Mouse (Mus musculus): Measurements from ENCODE around the gene Tmem258.

Tmem258 gene

DNA sequence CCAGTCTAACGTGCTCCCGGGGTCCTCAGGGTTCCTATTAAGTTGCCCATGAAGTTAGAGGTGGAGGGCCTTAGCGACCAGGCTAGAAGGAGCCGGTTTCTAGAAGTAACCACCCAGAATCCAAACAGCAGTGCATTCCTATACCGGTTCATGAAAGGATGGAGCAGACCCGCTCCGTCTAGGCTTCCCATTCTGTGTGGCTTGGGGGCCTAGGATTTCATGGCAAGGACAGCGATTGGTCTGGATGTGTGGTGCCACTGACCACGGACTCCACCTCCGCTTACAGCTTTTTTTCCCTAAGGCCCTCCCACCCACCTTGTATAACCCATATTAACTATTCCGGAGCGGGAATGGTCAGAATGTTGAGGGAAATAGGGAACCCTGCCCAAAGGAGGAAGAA, 19.7 kb upstream of the Tmem258 start:
- DNase-seq (ENCODE audit: low read depth, low spot score): peak; percentile 51

DNA sequence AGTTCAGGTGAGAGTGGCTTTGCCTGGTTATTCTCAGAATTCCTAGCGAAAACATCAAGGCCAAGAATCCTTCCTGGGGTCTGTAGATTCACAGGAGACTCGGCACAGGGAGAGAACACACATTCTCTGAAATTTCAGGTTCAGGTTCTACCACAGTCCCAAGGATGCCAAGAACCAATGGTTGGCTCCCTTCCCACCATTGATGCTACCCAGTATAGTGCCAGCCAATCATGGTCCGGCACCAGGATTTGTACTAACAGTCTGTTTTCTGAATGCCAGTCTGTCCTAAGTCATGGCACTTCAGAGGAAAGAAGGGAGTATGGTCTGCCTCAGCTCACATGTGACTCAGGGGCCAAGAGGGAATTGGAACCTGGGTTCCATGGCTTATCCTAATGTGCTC, 17.9 kb upstream of the Tmem258 start:
- DNase-seq (ENCODE audit: low read depth, low spot score): no peak

DNA sequence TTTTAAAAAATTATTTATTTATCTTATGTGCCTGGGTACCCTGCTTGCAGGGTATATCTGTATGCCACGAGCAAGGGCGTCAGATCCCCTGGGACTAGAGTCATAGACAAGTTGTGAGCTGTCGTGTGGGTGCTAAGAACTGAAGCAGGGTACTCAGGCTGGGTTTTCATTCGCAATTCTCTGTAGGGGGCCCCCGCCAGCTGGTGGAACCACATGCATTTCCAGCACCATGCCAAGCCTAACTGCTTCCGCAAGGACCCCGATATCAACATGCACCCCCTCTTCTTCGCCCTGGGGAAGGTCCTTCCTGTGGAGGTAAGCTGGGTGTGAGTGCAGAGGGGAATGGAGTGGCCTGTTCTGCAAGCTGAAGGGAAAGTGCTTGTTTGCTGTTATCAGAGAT, 17.2 kb upstream of the Tmem258 start:
- no peak for DNase-seq (ENCODE audit: low read depth, low spot score)

DNA sequence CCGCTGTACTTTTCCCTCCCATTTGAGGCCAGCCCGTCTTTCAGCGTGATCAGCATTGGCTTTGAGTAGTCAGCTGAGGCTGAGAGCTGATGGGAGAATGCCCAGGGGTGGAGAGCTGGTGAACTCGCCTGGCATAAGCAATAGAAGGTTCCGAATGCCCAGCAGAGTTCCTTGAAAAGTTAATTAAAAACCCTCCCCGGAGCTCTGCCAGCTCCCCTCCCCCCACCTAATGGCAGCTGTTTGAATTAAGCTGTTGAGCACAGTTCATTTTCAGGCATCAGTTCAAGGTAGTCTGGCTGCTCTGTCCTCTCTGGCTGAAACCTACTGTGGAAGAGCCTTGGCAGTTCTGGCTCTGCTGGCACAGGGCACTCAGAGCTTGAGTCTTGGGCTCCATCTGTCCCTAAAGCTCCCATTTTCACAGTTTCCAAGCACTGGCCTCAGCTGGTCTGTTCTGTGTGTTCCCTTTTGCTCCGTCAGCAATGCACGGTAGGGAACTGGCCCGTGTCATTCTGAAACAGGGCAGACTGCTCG, 15.5 kb upstream of the Tmem258 start:
- DNase-seq (ENCODE audit: low read depth, low spot score): no peak

DNA sequence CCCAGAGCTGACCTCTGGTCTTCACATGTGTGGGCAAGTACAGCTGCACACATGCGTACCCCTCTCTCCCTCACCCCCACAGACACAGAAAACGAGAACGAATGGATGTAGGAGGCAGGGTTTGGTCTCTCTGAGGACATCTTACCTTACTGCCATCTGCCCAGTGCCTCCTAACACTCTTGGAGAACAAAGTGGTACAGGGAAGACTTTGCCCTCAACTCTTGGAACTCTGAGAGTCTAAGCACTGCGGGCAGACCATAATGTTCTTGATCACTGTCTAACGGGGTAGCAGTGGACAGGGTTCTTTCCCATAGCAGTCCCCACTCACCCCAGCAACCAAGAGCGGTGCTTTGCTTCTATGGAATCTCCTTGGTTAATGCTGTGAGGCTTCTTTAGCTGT, 14.8 kb upstream of the Tmem258 start:
- DNase-seq (ENCODE audit: low read depth, low spot score): no peak

DNA sequence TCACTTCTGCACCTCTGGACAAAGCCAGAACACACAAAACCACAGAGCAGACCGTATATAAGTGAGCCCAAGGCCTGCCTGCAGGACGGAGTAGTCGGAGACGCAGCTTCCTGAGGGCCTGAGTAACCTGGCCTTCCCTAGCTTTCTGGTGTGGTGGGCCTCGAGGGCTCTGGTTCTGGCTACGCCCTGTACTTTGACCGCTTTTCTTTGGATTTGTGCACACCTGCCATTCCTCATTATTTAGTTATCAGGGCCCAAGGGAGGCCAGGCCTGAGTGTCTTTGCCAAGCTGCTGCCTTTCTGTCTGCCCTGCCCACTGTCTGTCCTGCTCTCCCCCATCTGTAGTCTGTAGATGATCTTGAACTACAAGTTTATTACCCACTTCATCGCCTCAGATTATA, 13.9 kb upstream of the Tmem258 start:
- DNase-seq (ENCODE audit: low read depth, low spot score): no peak

DNA sequence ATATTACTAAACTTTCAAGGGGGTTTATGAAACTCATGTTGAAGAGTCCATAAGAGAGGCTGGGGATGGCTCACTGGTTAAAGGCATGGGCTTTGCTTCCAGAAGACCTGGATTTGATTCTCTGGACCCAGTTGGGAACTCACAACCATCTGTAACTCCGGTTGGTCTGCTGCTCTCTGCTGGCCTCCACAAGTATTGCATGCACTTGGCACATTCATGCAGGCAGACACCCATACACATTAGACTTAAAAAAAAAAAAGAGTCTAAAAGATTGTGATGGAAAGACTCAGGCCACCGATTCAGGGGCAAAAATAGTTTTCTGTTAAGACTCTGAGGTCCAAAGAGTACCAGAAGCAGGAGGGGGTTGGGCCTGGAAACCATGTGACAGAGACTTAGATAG, 13.0 kb upstream of the Tmem258 start:
- DNase-seq (ENCODE audit: low read depth, low spot score): peak; percentile 72

DNA sequence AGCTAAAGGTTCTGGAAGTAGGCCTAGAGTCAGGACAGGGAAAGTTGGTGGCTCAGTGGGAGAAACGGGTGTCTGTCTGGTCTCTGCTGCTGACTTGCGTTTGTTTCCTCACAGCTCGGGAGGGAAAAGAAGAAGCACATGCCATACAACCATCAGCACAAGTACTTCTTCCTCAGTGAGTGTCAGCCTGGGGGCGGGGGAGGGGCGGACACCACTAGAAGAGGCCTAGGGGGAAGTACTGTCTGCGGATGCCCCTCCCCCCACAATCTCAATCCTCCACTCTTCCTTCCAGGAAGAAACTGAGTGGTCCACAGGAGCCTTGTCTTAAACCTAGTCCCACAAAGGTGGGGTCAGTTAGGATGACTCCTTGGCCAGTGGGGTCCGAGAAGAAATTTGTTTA, 12.5 kb upstream of the Tmem258 start:
- DNase-seq (ENCODE audit: low read depth, low spot score): no peak

DNA sequence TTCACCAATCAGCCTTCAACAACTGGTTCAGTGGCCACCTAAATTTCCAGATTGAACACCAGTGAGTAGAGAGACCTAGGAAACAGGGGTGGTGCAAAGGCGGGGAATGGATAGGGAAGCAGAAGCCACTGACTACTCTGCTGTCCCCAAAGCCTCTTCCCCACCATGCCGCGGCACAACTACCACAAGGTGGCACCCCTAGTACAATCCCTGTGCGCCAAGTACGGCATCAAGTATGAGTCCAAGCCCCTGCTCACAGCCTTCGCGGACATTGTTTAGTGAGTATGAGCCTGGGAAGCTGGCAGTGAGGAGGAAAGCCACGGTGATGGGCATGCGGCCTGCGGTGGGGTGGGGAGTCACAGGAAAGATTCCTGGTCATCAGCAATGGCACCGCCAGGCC, 9.5 kb upstream of the Tmem258 start:
- no peak for DNase-seq (ENCODE audit: low read depth, low spot score)

DNA sequence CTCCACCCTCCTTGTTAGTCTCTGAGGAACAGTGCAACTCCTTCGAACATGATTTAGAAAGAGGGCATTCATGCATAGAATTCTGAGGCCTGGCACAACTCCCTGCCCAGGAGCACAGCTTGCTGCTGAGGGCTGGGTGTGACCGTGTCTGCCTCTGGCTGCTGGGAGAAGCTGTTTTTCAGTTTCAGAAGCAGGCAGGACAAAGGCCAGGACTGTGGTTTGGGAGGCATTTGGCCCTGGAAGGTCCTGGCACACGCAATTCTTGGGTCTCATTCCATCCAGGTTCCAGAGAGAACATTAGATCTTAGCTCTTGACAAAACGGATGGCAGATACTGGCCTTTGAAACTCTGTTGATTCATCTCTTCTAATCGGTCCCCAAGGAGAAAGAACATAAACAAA, 8.6 kb upstream of the Tmem258 start:
- DNase-seq (ENCODE audit: low read depth, low spot score): no peak

DNA sequence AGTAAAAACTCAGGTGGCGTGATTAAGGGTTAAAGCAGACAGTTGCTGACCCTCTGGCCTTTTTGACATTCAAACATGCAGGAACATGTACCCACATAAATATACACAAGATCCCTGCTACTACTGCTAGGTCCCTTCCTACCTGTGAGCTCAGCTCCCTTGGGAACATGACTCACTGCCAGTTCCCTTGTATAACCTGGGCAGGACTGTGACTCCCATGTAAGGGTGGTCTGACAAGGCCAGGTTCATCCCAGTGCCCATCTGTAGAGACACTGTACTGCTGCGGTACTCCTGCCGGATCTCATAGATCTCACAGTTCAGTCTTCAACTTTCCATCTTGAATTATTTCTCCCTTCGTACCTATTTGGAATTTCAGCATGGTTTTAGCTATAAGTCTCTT, 6.7 kb upstream of the Tmem258 start:
- DNase-seq (ENCODE audit: low read depth, low spot score): no peak

DNA sequence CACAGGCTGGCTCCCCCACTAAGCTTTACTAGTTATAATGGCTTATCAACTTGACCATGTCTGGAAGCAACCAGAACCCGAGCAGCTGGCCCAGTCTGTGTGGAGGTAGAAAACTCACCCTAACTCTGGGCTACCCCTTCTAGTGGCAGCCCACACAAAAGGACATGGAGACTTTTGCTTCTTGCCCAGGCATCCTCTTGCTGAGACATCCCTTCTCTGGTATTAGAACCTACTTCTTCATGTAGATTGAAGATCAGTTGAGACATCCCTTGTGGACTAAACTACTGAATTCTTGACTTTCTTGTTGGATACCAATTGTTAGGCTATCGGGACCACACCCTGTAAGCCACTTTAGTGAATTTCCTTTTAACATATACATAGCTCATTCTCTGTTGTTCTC, 5.5 kb upstream of the Tmem258 start:
- no peak for DNase-seq (ENCODE audit: low read depth, low spot score)

DNA sequence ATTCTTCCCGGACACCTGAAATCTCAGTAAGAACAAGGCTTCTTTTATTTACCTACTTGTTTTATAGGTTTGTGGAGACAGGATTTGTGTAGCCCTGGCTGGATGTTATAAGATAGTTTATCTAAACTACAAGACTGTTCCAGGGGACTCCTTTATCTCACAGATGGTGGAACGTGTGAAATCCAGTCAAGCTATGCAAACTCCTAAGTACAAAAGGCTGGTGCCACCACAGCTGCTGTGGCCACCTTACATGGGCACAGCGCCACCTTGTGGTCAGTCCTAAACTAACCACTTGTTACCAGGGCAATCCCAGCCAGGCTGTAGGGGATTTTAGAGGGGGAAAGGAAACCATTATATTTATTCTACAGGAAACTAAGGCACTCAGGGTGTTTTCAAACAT, 5.1 kb upstream of the Tmem258 start:
- peak; percentile 86 for DNase-seq (ENCODE audit: low read depth, low spot score)

DNA sequence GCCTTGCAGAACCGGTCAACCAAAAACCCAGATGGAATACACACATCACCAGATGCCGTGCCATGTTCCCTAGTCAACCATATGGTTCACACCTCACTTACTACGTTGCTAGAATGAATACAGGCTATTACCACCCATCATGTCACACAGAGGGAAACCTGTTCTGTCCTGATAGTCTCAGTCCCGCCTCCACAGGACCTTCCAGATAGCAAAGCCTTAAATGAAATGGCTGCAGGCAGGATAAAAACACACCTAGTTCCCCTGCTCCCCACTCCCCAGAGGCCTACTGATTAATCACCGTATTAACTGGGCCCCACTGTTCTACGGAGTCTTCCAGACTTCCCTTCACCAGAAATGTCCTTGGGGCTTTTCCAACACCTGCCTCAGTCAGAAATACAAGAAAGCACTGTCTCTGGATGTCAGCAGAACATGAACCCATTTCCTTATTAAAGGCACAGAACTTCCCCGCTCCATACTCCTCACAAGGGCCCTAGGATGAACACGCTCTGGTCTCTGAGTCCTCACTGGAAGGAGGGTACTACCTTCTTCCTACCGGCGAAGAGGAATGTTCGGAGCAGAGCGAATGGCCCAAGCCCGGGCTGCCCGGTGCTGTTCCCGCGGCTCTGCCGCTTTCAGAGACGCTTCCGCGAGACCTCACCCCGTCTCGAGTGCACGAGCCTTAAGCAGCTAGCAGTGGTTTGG, 517 bp upstream of the Tmem258 start:
- DNase-seq (ENCODE audit: low read depth, low spot score): no peak

DNA sequence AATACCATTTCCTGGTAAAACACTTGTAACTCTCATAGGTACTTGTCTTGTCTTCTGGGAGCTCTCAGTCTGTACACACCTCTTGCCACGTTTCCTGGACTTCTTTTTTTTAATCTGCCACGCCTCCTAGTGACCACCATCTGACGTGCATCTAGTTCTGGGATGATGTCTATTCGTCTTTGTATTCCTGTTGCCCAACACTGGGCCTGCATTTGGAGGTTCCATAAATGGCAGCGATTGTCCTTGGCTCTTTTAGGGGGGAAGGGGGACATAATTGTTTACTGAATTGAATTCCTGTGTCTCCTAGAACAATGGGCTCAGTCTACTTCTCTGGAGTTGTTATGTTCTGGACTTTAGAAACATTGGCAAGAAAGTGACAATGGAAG, 795 bp downstream of the Tmem258 start:
- DNase-seq (ENCODE audit: low read depth, low spot score): peak; percentile 46

DNA sequence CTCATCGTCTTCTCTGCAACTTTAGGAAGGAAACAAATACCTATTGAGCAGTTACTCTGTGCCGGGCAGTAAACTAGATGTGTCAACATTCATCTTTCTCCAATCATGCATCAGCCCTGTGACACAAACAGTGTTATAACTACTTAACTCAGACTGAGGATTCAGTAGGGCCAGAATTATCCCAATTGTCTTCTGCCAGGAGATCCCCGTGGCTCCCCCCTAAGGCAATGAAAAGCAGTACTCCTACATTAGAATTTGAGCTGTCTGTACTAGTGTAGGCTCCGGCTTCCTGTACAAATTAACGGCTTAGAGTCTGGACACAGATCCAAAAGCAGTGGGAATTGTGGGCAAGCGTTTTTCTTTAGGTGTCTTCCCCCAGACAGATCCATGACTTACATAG, 1.2 kb downstream of the Tmem258 start:
- no peak for DNase-seq (ENCODE audit: low read depth, low spot score)

DNA sequence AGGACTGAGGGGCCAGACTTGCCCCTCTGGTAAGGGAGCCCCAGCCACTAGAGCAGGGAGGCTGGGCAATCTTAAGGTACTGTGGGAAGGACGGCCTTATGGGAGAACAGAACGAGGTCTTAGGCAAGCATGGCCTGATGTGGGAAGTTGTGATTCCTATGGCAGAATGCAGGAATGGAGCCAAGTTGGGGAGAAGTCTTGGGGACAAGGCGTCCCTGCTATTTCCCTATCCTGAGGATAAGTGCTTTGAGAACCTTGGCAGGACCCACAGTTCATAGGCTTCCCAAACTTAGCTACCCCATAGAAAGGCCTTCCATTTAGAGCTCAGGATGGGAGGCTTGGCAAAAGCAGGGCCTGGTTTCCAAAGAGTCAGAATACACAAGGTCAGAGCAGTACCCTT, 5.0 kb downstream of the Tmem258 start:
- DNase-seq (ENCODE audit: low read depth, low spot score): no peak

DNA sequence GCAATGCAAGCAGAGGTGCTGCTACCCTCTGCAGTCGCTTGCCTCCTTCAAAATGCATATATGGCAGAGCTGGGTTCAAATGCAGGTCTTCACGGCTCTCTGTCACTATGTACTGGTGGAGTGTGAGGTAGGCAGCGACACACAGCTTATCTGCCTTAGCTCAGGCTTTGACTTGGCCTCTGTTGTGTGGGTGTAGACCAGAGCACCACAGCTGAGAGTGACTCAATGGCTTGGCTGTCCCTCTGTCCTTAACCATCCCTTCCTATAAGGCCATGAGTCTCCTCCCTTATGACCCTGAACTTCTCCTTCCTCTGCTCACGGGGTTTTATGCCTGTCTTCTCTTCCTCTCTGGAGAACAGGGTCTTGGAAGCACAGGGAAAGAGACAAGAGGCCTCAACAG, 7.1 kb downstream of the Tmem258 start:
- no peak for DNase-seq (ENCODE audit: low read depth, low spot score)

DNA sequence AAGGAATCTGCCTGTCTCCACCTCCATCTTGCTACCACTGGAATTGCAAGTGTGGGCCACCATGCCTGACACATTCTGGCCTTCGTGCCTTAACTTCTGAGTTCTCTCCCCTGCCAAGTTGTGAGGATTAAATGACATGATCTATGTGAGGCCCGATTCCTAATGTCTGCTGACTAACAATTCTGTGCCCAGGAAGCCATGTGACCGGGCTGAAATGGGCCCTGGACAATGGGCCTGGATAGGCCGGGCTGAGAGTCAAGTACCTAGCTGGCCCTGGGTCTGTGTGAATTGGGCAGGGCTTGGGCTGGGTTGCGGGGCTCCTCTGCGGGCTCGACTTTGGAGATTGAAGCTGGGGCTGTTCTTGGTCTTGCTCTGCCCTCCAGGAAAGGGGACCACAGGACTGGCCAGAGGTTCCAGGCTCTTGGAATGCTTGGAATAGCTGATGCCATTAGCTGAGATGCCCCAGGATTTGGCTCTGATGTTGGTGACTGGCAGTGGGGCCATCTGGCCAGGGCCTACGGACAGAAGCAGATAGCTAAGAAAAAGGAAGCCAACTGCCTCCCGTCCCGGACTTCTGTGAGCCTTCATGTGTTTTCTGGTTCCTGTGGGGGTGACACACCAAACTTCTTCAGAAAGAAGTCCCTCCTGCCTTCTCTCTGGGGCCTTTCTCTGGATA, 10.1 kb downstream of the Tmem258 start:
- no peak for DNase-seq (ENCODE audit: low read depth, low spot score)

DNA sequence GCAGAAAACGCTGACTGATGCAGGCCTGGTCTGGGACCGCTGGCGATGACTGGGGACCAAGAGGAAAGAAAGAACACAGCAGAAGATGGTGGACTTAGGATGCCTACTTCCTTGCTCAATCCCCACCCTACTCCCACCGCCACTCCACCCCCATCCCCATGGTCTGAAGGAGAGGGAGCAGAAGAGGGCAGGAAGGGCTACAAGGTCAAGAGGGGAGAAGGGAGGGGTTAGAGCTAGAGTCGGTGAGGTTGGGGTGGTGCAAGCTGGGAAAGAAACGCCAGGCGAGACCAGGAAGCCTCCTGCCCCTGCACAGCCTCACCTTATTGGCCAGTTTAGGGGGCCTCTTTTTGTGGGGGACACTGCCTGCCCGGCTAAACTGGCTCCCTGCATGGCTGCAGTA, 12.3 kb downstream of the Tmem258 start:
- no peak for DNase-seq (ENCODE audit: low read depth, low spot score)

DNA sequence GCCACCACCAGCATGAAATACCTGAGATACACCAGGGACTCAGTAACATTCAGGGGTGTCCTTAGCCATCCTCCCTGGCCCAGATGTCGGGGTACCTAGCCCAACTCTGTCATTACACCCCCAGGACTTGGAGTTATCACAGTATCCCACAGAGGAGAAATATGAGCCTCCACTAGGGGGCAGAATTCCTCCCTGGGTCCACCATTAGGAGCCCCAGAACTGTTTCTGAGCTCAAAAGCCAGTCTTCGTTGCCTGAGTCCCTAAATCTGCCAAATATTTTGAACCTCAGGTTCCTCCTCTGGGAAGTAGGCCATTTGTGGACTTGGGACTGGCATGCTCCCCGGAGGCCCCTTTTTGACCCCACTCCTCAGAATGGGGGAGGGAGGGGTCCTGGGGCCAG, 15.3 kb downstream of the Tmem258 start:
- peak; percentile 70 for DNase-seq (ENCODE audit: low read depth, low spot score)

DNA sequence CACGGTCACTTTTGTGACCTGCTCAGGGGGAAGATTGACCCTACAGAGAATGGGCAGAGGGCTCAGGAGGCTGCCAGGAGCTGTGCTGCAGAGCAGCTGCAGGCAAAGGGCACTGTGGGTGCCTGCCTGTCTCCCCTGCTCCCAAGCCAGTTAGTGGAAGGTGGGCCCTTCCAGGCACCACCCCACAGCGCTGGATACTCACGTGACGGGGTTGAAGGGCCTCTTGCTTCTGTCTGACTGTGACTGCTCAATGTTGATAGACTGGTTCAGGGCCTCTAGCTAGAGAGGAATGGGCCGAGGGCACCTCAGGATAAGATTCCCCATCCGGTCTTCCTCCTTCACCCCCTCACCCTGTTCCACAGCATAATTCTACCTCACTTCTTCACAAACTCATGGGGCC, 15.8 kb downstream of the Tmem258 start:
- no peak for DNase-seq (ENCODE audit: low read depth, low spot score)

DNA sequence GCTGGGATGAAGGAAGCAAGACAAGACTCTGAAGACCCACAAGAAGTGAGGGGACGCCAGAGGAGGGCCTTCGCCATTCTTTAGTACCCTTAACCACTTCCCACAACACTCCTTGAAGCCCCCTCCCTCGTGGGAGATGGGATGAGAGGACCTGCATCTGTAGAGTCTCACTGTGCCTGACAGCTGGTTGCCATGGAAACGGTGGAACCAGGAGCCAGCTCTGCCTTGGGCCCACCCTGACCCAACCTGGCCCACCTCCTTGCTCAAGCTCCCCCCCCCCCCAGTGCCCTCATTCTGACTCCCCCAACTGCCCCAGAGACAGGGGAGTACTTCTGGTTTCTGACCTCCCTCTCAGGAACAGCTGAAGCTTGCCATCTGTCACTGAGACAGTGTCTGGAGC, 17.8 kb downstream of the Tmem258 start:
- no peak for DNase-seq (ENCODE audit: low read depth, low spot score)

DNA sequence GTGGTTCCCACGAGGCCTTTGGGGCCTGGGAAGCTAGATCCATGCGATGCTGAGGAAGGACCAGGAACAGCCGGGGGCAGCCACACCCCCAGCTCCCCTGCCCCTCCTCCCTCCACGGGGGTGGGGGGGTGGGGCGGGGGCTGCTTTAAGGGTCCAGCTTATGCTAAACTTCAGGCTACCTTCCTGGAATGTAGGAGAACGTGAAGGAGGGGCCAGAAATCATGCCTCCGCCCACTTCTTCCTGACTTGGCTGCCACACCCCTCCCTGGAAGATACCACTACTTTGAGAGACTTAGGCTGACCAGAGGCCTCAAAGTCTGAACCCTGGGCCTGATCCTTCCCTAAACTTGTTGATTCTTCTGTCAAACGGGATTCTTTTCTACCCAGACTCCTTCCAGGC, 18.8 kb downstream of the Tmem258 start:
- no peak for DNase-seq (ENCODE audit: low read depth, low spot score)
